Mouse (Mus musculus): ENCODE measurements around the gene Rps27l.
A peak's percentile ranks its signal among the peaks of the same experiment; 100 is the strongest.

Gene Rps27l

DNA sequence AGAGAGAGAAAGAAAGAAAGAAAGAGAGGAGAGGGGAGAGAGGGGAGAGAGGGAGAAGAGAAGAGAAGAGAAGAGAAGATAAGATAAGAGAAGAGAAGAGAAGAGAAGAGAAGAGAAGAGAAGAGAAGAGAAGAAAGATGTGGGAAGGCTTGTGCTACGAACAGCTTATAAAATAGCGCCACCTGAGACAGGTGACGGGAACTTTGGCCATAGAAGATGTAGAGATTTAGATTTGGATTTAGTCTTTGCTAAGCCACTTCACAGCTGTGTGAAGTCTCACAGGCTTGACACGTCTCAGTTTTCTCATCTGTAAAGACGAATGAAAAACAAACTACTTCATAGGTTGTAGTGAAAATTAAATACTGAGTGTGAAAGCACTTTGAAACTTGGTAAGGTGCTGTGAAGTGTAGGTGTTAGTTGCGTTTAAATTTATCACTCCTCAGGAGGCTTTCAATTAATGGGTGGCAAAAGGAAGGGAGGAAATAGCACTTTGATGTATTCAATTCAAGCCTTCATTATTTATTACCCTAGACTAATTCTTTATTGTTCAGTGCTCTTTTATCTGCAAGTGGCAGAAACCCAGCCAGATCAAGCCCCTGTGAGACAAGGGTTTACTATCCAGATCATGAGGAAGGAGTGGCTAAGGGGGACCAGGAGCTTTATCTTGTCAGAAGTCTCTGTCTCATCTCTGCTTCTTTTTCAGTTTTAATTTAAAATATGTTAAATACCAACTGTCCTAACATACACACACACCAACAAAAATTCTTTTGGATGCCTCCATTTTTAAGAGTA, 25.2 kb upstream of the Rps27l start:
- DNase-seq: no peak

- no peak for DNase-seq
These were observed 23.8 kb upstream of the Rps27l start for GRCm38 (mm10) chr9:66922076-66922475.

GRCm38 (mm10) chr9:66925853-66926252, 20.0 kb upstream of the Rps27l start:
- DNase-seq: no peak

DNA sequence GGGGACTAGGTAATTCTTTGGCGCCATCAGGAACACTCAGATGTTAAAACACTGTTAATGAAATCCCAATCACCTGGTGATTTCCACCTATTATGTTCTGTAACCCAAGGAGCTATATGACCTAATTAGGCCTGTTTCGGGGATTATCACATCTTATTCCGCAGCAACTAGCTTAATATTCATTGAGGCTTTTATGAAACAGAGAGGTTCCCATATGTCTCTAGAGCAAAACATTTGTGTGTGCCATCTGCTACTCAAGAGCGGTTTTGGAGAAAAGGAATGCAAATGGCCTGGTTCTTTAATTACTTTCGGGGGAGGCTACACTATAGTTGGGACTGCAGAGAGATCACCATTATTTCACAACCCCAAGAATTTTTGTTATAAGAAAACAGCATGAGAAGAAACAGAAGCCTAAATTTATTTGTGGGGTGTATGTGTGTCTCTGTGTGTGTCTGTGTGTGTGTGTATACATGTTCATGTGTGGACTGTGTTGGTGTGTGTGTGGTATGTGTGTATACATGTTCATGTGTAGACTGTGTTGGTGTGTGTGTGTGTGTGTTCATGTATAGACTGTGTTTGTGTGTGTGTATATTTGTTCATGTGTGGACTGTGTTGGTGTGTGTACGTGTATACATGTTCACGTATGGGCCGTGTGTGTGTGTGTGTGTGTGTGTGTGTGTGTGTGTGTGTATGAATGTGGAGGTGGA, 18.0 kb upstream of the Rps27l start:
- no peak for DNase-seq

DNA sequence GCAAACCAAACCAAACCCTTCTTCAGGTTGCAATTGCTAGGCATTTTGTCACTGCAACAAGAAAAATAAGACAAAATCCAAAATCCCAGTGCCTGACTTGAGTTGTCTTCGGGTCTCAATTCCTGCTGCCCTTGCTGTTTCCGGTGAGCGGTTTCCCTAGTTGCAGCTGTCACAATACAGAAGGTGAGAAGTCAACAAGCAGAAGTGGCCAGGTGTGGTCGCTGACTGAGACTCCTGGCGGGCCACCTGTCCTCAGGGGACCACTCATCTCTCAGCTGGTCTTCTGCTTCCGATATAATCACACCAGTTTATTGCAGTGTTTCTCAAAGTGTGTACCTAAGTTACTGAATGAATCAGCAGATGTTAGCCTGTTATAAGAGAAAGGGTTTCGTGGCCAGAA, 15.5 kb upstream of the Rps27l start:
- DNase-seq: no peak

- DNase-seq: no peak
These were observed 11.7 kb upstream of the Rps27l start for GRCm38 (mm10) chr9:66933869-66934808.

- DNase-seq: peak; percentile 26 to 44
These were observed 8.4 kb upstream of the Rps27l start for GRCm38 (mm10) chr9:66937507-66937906.

GRCm38 (mm10) chr9:66938836-66939235, 7.0 kb upstream of the Rps27l start:
- peak in 1 of 2 experiments; percentile 54 for DNase-seq

GRCm38 (mm10) chr9:66945161-66945560, 725 bp upstream of the Rps27l start:
- no peak for DNase-seq

GRCm38 (mm10) chr9:66948536-66948935, 2.6 kb downstream of the Rps27l start:
- DNase-seq: no peak

DNA sequence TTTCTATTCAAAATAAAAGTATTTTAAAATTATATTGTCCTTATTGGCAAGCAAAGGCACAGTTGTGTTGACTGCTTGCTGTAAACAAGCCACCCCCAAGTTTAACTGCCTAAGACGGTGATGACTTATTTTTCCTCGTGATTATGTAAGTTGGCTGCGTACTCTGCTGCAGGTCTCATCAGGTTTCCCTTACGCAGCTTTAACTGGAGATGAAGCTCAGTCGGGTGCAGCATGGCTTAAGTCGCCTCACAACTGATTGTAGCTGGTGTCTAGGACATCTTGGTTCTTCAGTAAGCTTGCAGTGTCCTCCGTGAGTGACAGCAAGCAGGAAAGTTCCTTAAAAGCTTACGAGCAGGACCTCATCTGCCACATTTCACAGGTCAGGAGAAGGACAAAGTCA, 6.4 kb downstream of the Rps27l start:
- DNase-seq: no peak

- DNase-seq: no peak
These were observed 7.0 kb downstream of the Rps27l start for GRCm38 (mm10) chr9:66952886-66953285.

- no peak for DNase-seq
These were observed 11.6 kb downstream of the Rps27l start for GRCm38 (mm10) chr9:66957451-66957850.

- no peak for DNase-seq
These were observed 15.6 kb downstream of the Rps27l start for GRCm38 (mm10) chr9:66961478-66961877.

DNA sequence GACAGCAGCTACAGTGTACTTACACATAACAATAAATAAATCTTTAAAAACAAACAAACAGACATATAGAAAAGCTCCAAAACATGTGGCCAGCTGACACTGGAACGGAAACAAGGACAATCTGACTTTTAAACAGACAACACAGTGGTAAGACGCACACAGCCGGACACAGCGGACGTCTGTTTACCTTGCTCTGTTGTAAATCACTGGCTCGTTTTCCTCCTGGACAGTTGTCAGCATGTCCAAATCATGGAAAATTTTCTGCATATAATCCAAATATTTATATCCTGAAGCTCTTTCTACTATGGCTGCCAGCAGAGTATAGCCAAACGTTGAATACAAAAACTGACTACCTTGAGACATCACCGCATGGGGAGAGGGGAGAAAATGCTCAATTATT, 21.6 kb downstream of the Rps27l start:
- no peak for DNase-seq

DNA sequence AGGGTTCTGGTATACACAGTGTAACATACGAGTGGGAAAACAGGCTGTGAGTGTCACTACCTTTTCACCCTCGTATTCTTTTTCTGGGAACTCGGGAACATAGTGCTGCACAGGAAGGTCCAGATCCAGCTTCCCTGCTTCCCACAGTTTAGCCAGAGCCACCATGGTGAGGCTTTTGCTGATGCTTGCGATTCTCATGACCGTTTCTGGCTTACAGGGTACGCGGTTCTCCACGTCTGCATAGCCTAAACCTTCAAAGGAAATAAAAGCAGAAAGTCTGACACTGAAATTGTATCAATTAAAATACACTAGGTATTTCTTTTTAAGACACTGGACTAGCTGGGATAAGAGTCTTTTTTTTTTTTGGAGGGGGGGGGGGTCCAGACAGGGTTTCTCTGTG, 25.2 kb downstream of the Rps27l start:
- DNase-seq: no peak

DNA sequence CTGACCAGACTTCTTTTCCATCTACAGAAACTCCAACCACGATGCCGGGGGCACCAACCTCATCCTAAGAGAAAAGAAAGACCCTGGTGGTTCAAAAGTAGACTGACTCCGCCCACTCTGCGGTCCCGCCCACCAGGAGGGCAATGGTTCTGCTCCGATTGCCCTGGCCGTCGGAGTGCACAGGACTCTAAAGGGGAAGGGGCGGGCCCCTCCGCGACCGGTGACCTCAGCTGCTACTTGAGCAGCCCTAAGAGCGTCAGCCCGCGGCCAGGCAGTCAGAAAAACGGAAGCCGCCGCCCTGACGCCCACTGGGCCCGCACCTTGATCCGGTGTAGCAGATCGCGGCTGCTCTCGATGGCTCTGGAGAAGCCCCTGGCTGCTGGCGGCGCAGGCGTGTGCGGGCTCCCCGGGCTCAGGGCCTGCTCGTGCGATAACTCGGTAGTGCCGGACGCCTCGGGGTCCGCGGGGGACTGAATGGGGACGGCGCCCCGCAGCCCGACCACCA, 28.9 kb downstream of the Rps27l start:
- peak; percentile 86 to 90 for DNase-seq

DNA sequence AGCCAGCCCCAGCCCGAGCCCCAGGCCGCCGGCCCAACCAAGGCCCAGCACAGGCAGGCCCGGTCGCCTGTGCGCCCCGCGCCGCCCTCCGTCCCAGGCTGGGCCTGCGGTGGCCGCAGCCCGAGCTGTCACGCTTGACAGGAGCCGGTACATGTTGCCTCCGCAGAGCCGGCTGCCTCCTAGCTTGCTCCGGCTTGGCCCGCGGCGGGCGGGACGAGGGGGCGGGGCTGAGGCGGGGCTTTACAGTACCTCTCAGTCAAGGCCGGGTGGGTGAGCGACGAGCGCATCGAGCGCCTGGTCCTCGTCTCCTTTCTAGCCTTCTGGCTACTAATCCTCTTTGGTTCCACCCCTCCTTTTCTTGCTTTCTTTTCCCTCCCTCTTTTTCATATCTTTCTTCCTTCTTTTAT, 29.4 kb downstream of the Rps27l start, which contains the start of gene Lactb:
Gene Lactb, minus strand, starts transcription at position 246 of the 407 bp plus-strand sequence.
- DNase-seq: peak; percentile 95 to 96

GRCm38 (mm10) chr9:66977121-66977520, 31.2 kb downstream of the Rps27l start:
- DNase-seq: no peak

- DNase-seq: peak in 1 of 2 experiments; percentile 21
These were observed 32.1 kb downstream of the Rps27l start for GRCm38 (mm10) chr9:66977982-66978381.

GRCm38 (mm10) chr9:66978468-66978867, 32.6 kb downstream of the Rps27l start:
- DNase-seq: no peak

DNA sequence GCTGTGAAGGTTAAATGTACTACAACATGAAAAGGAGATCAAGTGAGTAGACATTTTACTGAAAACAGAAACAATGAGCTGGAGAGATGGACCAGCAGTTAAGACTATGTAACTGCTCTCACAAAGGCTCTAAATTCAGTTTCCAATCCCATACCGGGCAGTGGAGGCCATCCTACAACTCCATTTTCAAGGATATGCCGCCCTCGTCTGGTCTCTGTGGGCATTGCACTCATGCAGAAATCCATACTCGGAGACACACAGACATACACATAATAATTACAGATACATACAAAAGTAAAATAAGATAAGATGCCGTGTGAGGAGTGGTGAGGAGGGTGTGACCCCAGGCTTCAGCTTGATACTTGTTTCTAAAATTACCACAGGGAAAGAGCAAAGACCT, 34.6 kb downstream of the Rps27l start:
- peak; percentile 58 to 62 for DNase-seq

DNA sequence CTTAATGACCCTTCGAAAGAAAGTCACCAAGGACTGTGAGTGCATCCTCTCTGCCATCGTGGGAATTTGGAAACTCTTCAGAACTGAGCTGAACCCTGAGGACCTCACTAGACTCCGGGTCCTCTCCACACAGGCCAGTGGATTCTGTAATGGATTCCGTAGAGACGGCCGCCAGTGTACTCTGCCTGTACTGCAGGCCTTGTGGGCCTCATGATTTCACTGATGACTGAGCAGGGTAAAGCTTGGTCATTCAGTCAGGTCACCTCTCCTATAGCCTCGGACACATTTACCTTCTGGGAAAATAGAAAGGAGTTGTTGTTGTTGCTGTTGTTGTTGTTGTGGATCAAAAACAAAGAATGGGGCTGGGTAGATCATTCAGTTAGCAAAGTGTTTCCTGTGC, 36.2 kb downstream of the Rps27l start:
- DNase-seq: no peak

All from lung, adult 18-20 months (tissue).